Mouse (Mus musculus): Measurements from ENCODE around the gene Ilf3. TPM values are rescaled to one million over a fixed set of nuclear protein-coding genes. Genes with fewer than 3 reads are reported as not detected.

The Ilf3 gene
- polyA plus RNA-seq, 1 experiment = 31.9 TPM

- TF ChIP-seq POLR2A (IDR thresholded peaks at IDR 0.05; ENCODE audit: low read depth, low read length) (no peak), CTCF (conservative IDR thresholded peaks at IDR 0.05; ENCODE audit: insufficient read depth, insufficient read length, low read depth, low read length) (no peak)
- 72% methylated on average over 7 of the region's 7 CpGs for WGBS
- Histone ChIP-seq H3K4me1 (ENCODE audit: control insufficient read depth, insufficient read depth, low read length) (peaks cover 24% of the 10 kb centered on the region), H3K27ac (ENCODE audit: insufficient read depth, low read depth, low read length) (peak overlapping the region; percentile 42; the same call in 1 of the 2 replicates), H3K4me3 (ENCODE audit: insufficient read depth, low read depth, low read length) (no peak overlapping the region), H3K27me3 (replicated peaks; ENCODE audit: control insufficient read depth, insufficient read depth, low read length) (no peaks in the 10 kb centered on the region), H3K36me3 (ENCODE audit: control insufficient read depth, insufficient read depth, low read length) (no peaks in the 10 kb centered on the region)
- DNase-seq = no peak
Observed at GRCm38 (mm10) chr9:21453003-21453402, 85.3 kb downstream of the Ilf3 start.

GRCm38 (mm10) chr9:21453459-21453858 is 85.8 kb downstream of the Ilf3 start:
- TF ChIP-seq POLR2A (IDR thresholded peaks at IDR 0.05; ENCODE audit: low read depth, low read length) (no peak), CTCF (conservative IDR thresholded peaks at IDR 0.05; ENCODE audit: insufficient read depth, insufficient read length, low read depth, low read length) (no peak)
- WGBS = 56% methylated on average over 2 of the region's 2 CpGs
- no peaks in the 10 kb centered on the region for H3K27me3 ChIP-seq (replicated peaks; ENCODE audit: control insufficient read depth, insufficient read depth, low read length)
- no peak for DNase-seq
- peaks cover 24% of the 10 kb centered on the region for H3K4me1 ChIP-seq (ENCODE audit: control insufficient read depth, insufficient read depth, low read length)
- H3K36me3 ChIP-seq (ENCODE audit: control insufficient read depth, insufficient read depth, low read length) = no peaks in the 10 kb centered on the region
- no peak overlapping the region for H3K4me3 ChIP-seq (ENCODE audit: insufficient read depth, low read depth, low read length)
- H3K27ac ChIP-seq (ENCODE audit: insufficient read depth, low read depth, low read length) = peak overlapping the region; percentile 42; the same call in 1 of the 2 replicates

- TF ChIP-seq POLR2A (IDR thresholded peaks at IDR 0.05; ENCODE audit: low read depth, low read length) (no peak), CTCF (conservative IDR thresholded peaks at IDR 0.05; ENCODE audit: insufficient read depth, insufficient read length, low read depth, low read length) (no peak)
- 58% methylated on average over 4 of the region's 4 CpGs for WGBS
- no peaks in the 10 kb centered on the region for H3K36me3 ChIP-seq (ENCODE audit: control insufficient read depth, insufficient read depth, low read length)
- no peak overlapping the region for H3K4me3 ChIP-seq (ENCODE audit: insufficient read depth, low read depth, low read length)
- DNase-seq = peak; percentile 62
- H3K27me3 ChIP-seq (replicated peaks; ENCODE audit: control insufficient read depth, insufficient read depth, low read length) = no peaks in the 10 kb centered on the region
- H3K27ac ChIP-seq (ENCODE audit: insufficient read depth, low read depth, low read length) = no peak overlapping the region
- H3K4me1 ChIP-seq (ENCODE audit: control insufficient read depth, insufficient read depth, low read length) = peaks cover 29% of the 10 kb centered on the region
Observed at GRCm38 (mm10) chr9:21454556-21454955, 86.9 kb downstream of the Ilf3 start.

Other genes with a start within 250 kb of the Ilf3 start
- gene Tyk2, start 236.6 kb upstream of the Ilf3 start, polyA plus RNA-seq (2012; rRNA removed) = 17.0 and 19.0 TPM in 2 replicates
- gene Cdc37, start 217.9 kb upstream of the Ilf3 start, polyA plus RNA-seq (2012; rRNA removed) = 53.1 and 72.6 TPM in 2 replicates
- gene Pde4a, start 202.2 kb upstream of the Ilf3 start, polyA plus RNA-seq (2012; rRNA removed) = 7.8 and 9.0 TPM in 2 replicates
- 42.8 and 52.4 TPM in 2 replicates for gene Keap1, start 128.5 kb upstream of the Ilf3 start, polyA plus RNA-seq (2012; rRNA removed)
- 0.38 and 0.39 TPM in 2 replicates for gene S1pr5, start 119.4 kb upstream of the Ilf3 start, polyA plus RNA-seq (2012; rRNA removed)
- 67.0 and 71.9 TPM in 2 replicates for gene Atg4d, start 102.6 kb upstream of the Ilf3 start, polyA plus RNA-seq (2012; rRNA removed)
- 14.2 and 15.9 TPM in 2 replicates for gene Kri1, start 79.9 kb upstream of the Ilf3 start, polyA plus RNA-seq (2012; rRNA removed)
- 20.2 and 24.1 TPM in 2 replicates for gene Cdkn2d, start 76.5 kb upstream of the Ilf3 start, polyA plus RNA-seq (2012; rRNA removed)
- gene Ap1m2, start 55.5 kb upstream of the Ilf3 start, polyA plus RNA-seq (2012; rRNA removed) = 30.6 and 36.2 TPM in 2 replicates
- gene Slc44a2, start 47.2 kb upstream of the Ilf3 start, polyA plus RNA-seq (2012; rRNA removed) = 47.4 and 49.2 TPM in 2 replicates
- gene Qtrt1, start 44.0 kb downstream of the Ilf3 start, polyA plus RNA-seq (2012; rRNA removed) = 23.7 and 25.2 TPM in 2 replicates
- gene Dnm2, start 57.0 kb downstream of the Ilf3 start, polyA plus RNA-seq (2012; rRNA removed) = 101 and 118 TPM in 2 replicates
- 47.7 and 50.5 TPM in 2 replicates for gene Tmed1, start 142.4 kb downstream of the Ilf3 start, polyA plus RNA-seq (2012; rRNA removed)
- 1.2 and 2.6 TPM in 2 replicates for gene AB124611, start 158.3 kb downstream of the Ilf3 start, polyA plus RNA-seq (2012; rRNA removed)
- 47.7 and 54.6 TPM in 2 replicates for gene Carm1, start 179.0 kb downstream of the Ilf3 start, polyA plus RNA-seq (2012; rRNA removed)
- gene Timm29, start 224.9 kb downstream of the Ilf3 start, polyA plus RNA-seq (2012; rRNA removed) = 33.6 and 34.0 TPM in 2 replicates
- gene Yipf2, start 225.0 kb downstream of the Ilf3 start, polyA plus RNA-seq (2012; rRNA removed) = 39.9 and 44.9 TPM in 2 replicates
- 24.9 and 26.9 TPM in 2 replicates for gene Smarca4, start 248.3 kb downstream of the Ilf3 start, polyA plus RNA-seq (2012; rRNA removed)

Data from kidney, adult 2 months (tissue).